Mouse (Mus musculus) Muller cell, postnatal 12 days (primary cell): ENCODE measurements at regions not wholly inside any gene's neighbourhood (a gene's known extent, or its start where the extent isn't known, plus 50 kb on each side); places are given as distances from the start of the nearest gene placed in this dataset.

ENCODE experiments used
- DNase-seq: peaks from one replicate; pipeline ENCODE4 v3.0.0-alpha.2; 2015; ENCODE audit errors: inconsistent ontology term

GRCm38 (mm10) chr5:44416844-44417589 lies 190.6 kb upstream of the Tapt1 start:
- DNase-seq = peak; percentile 56

DNA sequence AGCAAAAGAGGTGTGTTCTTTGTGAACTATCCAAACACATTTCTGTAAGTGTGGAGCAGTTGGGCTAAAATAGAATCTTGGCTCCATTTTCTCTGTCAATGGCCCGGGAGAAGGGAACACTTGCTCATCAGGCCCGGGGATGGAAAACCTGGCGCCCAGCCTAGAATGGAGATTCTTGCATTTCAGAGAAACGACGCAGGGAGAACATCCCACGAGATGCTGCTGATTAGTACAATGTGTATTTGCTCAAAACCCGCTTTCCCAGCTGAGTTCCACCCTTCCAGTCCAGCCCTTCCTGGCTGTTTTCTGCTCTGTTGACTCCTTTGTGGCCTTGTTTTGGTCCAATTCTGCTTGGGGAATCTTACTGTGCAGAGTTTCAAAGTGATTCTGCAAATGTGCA lies 188.0 kb upstream of the Tapt1 start:
- peak; percentile 97 for DNase-seq

DNA sequence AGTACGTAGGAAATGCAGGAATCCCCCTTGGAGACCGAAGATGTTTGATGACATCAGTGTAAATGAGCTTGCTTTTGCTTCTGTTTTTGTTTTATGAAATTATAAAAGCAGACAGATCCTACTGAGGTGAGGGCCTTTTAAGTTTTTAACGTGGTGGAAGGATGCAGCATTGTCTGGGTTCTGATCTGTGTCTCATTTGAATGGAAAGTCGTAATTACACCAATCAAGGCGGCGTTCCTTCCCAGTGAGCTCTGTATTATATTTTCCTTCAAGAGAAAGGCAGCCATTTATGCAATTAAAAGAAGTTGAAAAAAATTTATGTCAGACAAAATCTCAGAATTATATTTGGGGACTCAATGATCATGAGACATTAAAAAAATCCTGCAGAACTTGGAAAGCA lies 176.9 kb upstream of the Tapt1 start:
- DNase-seq = no peak

GRCm38 (mm10) chr5:44400573-44401332 lies 174.3 kb upstream of the Tapt1 start:
- DNase-seq = peak; percentile 90

- DNase-seq = peak; percentile 53
Observed at GRCm38 (mm10) chr5:44387237-44387810, 160.9 kb upstream of the Tapt1 start.

DNA sequence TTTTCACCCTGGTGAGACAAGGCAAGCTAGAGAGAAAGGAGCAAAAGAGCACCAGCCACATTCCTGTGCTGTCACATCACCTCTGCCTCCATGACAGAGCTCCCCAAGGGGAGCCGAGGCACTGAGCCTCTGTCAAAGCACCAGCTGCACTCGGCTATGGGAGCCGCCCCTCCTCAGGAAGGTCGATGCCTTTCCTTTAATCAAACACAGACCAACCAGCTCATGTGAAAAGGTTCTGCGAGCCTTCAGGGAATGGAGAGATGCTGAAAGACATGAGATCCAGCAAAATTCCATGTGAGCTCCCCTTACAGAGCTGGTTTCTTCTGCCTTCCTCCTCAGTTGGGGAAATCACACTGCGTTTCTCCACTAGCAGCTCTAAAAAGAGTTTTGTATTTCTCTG lies 159.8 kb upstream of the Tapt1 start:
- peak; percentile 1 for DNase-seq

GRCm38 (mm10) chr5:44383049-44383448 lies 156.6 kb upstream of the Tapt1 start:
- DNase-seq = no peak

DNA sequence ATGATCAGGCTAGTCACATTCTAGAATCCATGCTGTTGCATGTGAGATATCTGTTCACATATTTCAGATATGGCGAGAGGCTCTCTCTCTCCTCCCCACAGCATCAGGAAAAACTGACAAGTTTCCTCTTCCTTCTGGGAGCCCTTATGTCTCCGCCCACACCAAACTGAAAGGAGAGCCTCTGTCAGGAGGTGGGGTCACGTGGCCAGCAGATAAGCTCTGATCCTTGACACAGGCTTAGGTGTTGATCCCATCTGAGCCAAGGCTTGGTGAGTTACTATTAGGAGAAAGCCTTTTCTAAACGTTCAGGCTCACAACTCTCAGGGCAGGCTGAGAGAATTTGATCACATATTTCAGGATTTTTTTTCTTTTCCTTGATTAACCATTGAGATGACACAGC lies 143.6 kb upstream of the Tapt1 start:
- no peak for DNase-seq

DNA sequence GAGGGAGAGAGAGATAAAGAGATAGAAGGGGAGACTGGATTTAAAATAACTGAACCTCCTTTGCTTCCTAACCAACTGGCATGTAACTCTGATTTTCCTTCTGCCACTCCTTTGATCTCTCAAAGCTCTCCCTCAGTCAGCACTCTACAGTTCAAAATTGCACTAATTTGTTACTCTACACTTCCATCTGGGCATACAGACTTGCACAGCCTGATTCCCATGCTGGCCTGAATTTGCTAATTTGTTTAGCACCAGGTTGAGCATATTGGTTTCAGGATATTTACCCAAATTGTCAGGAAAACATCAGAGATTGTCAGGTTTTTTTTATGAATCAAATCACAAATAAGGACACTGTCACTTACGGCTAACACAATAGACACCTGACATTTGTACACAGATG lies 125.9 kb upstream of the Tapt1 start:
- no peak for DNase-seq

GRCm38 (mm10) chr5:44341457-44342014 lies 115.1 kb upstream of the Tapt1 start:
- DNase-seq = no peak

DNA sequence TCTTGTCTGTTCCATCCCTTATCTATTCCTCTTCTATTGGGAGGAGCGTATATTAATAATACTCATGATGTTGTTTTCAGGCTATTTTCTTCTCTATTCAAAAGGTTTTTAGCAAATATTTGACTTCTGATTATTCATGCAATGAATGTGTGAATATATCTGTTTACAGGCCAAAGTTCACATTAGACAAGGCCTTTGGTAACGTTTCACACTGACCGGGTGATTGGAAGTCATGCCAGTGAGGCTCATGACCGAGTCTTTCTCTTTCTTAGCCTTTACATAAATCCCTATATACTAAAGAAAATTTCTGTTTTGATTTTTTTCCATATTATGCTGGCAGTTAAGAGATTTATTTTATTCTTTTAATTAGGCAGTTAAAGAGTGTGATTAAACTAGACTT lies 112.2 kb upstream of the Tapt1 start:
- no peak for DNase-seq

DNA sequence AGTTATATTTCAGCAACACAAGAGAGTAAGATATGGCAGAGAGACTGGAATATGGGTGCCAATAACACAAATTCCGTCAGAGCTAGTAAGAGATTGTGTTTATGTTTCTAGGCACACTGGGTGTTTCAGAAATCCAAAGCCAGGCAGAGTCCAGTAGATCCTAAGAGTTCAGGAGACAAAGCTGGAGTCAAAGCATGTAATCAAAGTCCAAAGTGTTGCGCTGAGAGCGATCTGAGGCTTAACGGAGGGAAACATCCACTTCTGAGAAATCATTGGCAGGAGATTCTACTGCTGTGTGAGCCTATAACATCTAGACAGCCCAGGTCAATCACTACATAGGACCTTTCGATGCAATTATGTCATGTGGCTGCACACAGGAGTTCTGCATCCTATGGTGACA lies 109.3 kb upstream of the Tapt1 start:
- DNase-seq = no peak

- no peak for DNase-seq
Observed at GRCm38 (mm10) chr5:44319626-44320025, 93.2 kb upstream of the Tapt1 start.

- DNase-seq = no peak
Observed at GRCm38 (mm10) chr5:44306769-44307557, 80.5 kb upstream of the Tapt1 start.

DNA sequence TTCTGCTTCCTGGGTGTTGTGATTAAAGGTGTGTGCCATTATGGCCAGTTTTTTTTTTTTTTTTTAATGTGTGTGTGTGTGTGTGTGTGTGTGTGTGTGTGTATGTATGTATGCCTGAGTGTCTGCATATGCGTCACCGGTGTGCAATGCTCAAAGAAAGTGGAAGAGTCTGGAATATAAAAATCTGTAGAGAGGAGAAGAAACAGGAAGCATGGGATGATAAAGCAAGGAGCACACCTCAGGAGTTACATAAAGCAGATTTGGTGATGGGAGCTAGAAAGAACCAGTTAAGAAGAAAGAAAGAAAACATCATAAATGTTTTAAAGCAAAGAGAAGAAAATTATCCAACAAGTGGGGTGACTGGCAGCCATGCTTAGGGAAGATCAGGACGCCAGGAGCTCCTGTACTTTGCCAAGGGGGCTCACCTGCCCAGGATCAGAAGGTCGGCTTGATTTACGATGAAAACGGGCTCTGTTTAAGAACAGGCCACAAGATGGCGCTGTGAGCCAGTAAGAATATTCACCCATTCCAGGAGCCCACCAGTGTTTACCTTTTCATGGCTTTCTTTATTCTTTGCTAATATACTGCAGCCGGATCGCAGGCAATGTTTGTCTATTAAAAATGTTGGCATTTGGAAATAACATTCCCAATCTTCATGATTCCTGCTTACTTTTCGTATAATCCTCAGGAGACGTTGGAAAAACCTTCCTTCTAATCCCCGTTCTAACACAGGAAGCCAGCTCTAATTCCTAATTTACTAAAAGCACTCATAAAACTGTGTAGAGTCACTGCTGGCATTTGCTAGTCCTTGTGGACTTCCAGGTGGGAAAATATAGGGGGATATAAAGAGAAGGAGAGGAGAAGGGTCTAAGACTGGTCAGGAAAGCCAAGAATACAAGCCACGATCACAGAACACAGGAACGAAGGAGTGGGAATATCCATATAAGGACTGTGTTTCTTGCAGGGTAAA lies 77.7 kb upstream of the Tapt1 start:
- DNase-seq = peak; percentile 34

DNA sequence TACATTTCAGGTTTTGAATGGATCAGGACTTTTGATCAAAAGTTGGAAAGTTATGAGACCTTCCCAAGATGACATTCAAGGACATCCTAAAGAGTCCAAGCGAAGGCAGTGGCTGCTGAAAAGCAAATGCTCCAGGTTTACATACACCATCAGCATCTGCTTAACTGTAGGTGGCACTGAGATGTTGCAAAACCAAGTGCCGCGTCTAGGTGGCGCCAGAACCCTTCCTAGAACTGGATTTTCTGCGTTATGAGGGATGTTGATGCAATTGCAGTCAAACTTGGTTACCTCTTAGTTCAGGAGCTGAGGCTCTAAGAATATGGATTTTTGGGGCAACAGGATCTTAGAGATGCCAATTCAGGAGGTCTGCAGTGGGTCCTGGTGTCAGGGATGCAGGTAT lies 58.0 kb upstream of the Tapt1 start:
- DNase-seq = peak; percentile 62
